Mouse (Mus musculus) liver, embryonic 16.5 days (tissue): Measurements from ENCODE around the gene Sh2b2. TPM values are rescaled to one million over a fixed set of nuclear protein-coding genes. Genes with fewer than 3 reads are reported as not detected.
A peak's percentile ranks its signal among the peaks of the same experiment; 100 is the strongest.

Source experiments
- ATAC-seq: fragments of 200-750 bp; cut with Nextera tagmentation; 2 replicates; pipeline ENCODE4 v1.8.0; 2017; ENCODE audit warnings: low read depth, mild to moderate bottlenecking, moderate number of reproducible peaks, moderate library complexity
- H3K27ac ChIP-seq: fragments of 300-500 bp; sonication (generic); 2 replicates; pipeline ENCODE4 v1.5.1; 2014; ENCODE audit warnings: mild to moderate bottlenecking, low read length
- H3K27me3 ChIP-seq: fragments of 300-500 bp; sonication (generic); 2 replicates; pipeline ENCODE4 v1.6.1; 2014; ENCODE audit warnings: low read depth, low read length, mixed read lengths; ENCODE audit not compliant: control insufficient read depth, insufficient read depth
- H3K36me3 ChIP-seq: fragments of 300-500 bp; sonication (generic); 2 replicates; pipeline ENCODE4 v1.6.1; 2014; ENCODE audit warnings: mild to moderate bottlenecking; ENCODE audit not compliant: control insufficient read depth, insufficient read depth
- H3K4me1 ChIP-seq: fragments of 300-500 bp; sonication (generic); 2 replicates; pipeline ENCODE4 v1.6.1; 2014; ENCODE audit warnings: low read depth, low read length, mixed read lengths; ENCODE audit not compliant: control insufficient read depth
- H3K4me2 ChIP-seq: fragments of 300-500 bp; sonication (generic); 2 replicates; pipeline ENCODE4 v1.6.1; 2014; ENCODE audit warnings: low read depth, low read length, mixed read lengths
- H3K4me3 ChIP-seq: fragments of 300-500 bp; sonication (generic); 2 replicates; pipeline ENCODE4 v1.5.1; 2014; ENCODE audit warnings: low read depth, mild to moderate bottlenecking, low read length
- H3K9ac ChIP-seq: fragments of 300-500 bp; sonication (generic); 2 replicates; pipeline ENCODE4 v1.6.1; 2014; ENCODE audit warnings: low read depth, low read length
- H3K9me3 ChIP-seq: fragments of 300-500 bp; sonication (generic); replicated peaks from 2 replicates; pipeline ENCODE4 v1.6.1; 2016; ENCODE audit warnings: low read length; ENCODE audit not compliant: control insufficient read depth
- WGBS: fragments of 180-500 bp; shearing (Covaris S2); extraction: QIAGEN DNeasy Blood & Tissue Kit; methylation state at CpG from one replicate; pipeline ENCODE4 v1.1.7; 2014; ENCODE audit not compliant: insufficient replicate concordance; 5-methylcytosine and 5-hydroxymethylcytosine counted together
- polyA plus RNA-seq: library from polyadenylated mRNA; unstranded; fragments of >200 nt; fragmentation: Nextera tagmentation; extraction: Ambion mirVana; gene quantifications from 2 replicates; pipeline ENCODE4 v1.2.1, GENCODE M21; 2015

The Sh2b2 gene
- polyA plus RNA-seq, 1 experiment from 2014 or later = 1.9 TPM

DNA sequence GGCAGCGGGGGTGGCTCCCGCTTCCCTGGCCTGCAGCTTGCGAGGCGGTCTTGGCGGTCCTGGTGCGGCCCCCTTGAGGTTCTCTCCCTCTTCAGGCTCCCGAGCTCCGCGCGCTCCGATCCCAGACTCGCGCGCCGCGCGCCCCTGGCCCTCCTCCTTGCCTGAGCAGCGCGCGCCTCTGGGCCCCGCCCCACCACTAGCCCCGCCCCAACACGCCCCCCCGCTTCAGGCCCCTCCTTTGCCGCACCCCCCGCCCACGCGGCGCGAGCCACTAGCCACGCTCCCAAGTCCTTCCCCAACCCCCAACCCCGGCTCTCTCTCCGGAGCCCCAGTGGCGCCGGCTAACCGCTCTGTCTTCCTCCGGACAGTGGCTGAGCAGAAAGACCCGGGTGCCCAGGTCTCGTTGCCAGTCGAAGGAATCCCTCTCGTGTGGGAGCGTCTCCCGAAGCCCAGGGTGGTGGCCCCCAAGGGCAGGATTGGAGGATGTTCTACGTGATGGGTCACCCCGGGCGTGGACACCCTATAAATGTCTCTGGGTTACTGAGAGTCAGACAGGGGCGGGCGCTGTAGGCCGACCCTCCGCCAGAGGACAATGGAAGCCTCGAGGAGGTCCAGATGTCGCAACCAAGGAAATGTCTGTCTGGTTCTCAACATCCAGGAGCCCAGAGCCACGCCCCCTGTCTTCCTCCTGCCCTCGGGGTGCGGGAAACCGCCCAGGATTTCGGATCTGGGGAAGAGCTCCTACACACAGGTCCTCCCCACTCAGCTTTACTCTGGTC, 1.4 kb downstream of the Sh2b2 start:
- peak overlapping the region; percentile 37; the same call in 1 of the 2 replicates for H3K9ac ChIP-seq

GRCm38 (mm10) chr5:136243851-136244761, 2.2 kb downstream of the Sh2b2 start:
- H3K4me2 ChIP-seq = peak overlapping the region; percentile 77
- ATAC-seq = peak; percentile 37
- H3K4me3 ChIP-seq = peak overlapping the region; percentile 69
- no peaks in the 10 kb centered on the region for H3K9me3 ChIP-seq
- H3K9ac ChIP-seq = peak overlapping the region; percentile 37
- no peak overlapping the region for H3K27ac ChIP-seq
- peaks cover 12% of the 10 kb centered on the region for H3K27me3 ChIP-seq
- under 1% methylated on average over 66 of the region's 67 CpGs for WGBS
- H3K4me1 ChIP-seq = peaks cover 6% of the 10 kb centered on the region
- H3K36me3 ChIP-seq = no peaks in the 10 kb centered on the region

More for the DNA sequence above, 1.4 kb downstream of the Sh2b2 start:
- ATAC-seq = peak; percentile 74
- H3K9me3 ChIP-seq = no peaks in the 10 kb centered on the region
- WGBS = under 1% methylated on average over 37 of the region's 57 CpGs
- peak overlapping the region; percentile 69 for H3K4me3 ChIP-seq
- H3K4me1 ChIP-seq = peaks cover 6% of the 10 kb centered on the region
- H3K4me2 ChIP-seq = peak overlapping the region; percentile 77
- H3K27ac ChIP-seq = peak overlapping the region; percentile 66
- peaks cover 12% of the 10 kb centered on the region for H3K27me3 ChIP-seq
- H3K36me3 ChIP-seq = no peaks in the 10 kb centered on the region

DNA sequence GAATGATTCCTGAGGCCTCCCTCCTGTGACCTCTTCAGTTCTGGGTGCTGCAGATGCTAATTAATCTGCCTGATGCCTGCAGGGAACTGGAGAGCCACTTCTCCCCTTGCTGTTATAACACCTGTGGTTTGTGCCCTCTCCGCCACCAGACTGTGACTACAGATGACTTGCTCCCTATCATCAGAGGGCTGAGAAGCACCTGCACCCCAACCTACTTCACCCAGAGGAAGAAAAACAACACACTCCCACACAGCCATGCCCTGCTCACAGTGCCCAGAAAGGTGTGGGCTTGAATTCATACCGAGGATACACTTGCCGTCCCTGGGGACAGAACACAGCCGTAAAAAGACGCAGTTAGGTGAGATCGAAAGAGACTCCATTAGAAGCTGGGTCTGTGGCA, 5.2 kb downstream of the Sh2b2 start:
- Histone ChIP-seq H3K27me3 (peaks cover 12% of the 10 kb centered on the region), H3K9ac (no peak overlapping the region), H3K4me3 (no peak overlapping the region), H3K36me3 (no peaks in the 10 kb centered on the region), H3K4me1 (peaks cover 9% of the 10 kb centered on the region), H3K9me3 (no peaks in the 10 kb centered on the region), H3K27ac (no peak overlapping the region), H3K4me2 (no peak overlapping the region)
- 69% methylated on average over 6 of the region's 6 CpGs for WGBS
- no peak for ATAC-seq

GRCm38 (mm10) chr5:136240381-136240780, 6.0 kb downstream of the Sh2b2 start:
- Histone ChIP-seq H3K36me3 (no peaks in the 10 kb centered on the region), H3K27ac (no peak overlapping the region), H3K9me3 (no peaks in the 10 kb centered on the region), H3K9ac (no peak overlapping the region), H3K4me3 (no peak overlapping the region), H3K27me3 (peaks cover 11% of the 10 kb centered on the region), H3K4me2 (no peak overlapping the region), H3K4me1 (peaks cover 4% of the 10 kb centered on the region)
- no peak for ATAC-seq
- WGBS = 65% methylated on average over 1 of the region's 1 CpGs

DNA sequence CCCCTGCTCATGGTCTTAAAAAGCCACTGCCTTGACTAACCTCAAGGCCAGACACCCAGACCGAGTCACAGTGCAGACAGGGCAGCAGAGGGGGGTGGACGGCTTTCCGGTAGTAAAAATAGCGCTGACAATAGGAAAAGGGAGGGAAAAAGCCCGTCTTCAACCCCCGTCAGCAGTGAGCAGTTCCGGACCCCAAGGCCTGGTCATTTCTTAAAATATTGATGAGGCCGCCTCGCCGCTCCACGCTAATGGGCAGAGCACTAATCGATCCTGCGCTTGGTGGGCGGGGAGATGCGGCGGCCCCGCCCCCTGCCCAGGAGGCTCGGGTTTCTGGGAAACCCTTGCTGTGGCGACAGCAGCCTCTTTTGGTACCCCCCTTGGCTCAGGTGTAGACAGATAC, 8.7 kb downstream of the Sh2b2 start:
- peak overlapping the region; percentile 27; the same call in 1 of the 2 replicates for H3K4me3 ChIP-seq
- ATAC-seq = no peak
- no peak overlapping the region for H3K27ac ChIP-seq
- no peaks in the 10 kb centered on the region for H3K9me3 ChIP-seq
- no peaks in the 10 kb centered on the region for H3K36me3 ChIP-seq
- peak overlapping the region; percentile 52 for H3K4me2 ChIP-seq
- peaks cover 4% of the 10 kb centered on the region for H3K4me1 ChIP-seq
- WGBS = 3% methylated on average over 19 of the region's 19 CpGs
- no peaks in the 10 kb centered on the region for H3K27me3 ChIP-seq
- no peak overlapping the region for H3K9ac ChIP-seq

DNA sequence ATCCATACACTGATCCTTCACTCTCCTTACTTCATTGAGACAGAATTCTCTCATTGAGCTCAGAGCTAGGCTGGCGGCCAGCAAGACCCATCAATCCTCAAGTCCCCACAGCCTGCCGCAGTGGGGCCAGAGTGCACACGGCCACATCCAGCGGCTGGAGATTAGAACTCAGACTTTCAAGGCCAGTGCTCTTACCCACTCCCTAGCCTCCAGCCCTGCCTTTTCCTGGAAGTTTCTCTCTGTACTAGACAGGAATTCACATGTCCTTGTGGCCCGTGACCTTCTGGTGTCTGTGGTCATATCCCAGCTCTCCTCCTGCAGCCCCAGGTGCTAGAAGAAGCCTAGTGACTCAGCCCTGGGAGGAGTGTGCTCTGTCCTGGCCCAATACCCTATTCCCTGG, 9.7 kb downstream of the Sh2b2 start:
- Histone ChIP-seq H3K4me2 (no peak overlapping the region), H3K27me3 (peaks cover 1% of the 10 kb centered on the region; the same call in 1 of the 2 replicates), H3K36me3 (no peaks in the 10 kb centered on the region), H3K9ac (no peak overlapping the region), H3K4me3 (no peak overlapping the region), H3K9me3 (no peaks in the 10 kb centered on the region), H3K4me1 (peaks cover 4% of the 10 kb centered on the region), H3K27ac (no peak overlapping the region)
- no peak for ATAC-seq
- WGBS = 66% methylated on average over 5 of the region's 5 CpGs

DNA sequence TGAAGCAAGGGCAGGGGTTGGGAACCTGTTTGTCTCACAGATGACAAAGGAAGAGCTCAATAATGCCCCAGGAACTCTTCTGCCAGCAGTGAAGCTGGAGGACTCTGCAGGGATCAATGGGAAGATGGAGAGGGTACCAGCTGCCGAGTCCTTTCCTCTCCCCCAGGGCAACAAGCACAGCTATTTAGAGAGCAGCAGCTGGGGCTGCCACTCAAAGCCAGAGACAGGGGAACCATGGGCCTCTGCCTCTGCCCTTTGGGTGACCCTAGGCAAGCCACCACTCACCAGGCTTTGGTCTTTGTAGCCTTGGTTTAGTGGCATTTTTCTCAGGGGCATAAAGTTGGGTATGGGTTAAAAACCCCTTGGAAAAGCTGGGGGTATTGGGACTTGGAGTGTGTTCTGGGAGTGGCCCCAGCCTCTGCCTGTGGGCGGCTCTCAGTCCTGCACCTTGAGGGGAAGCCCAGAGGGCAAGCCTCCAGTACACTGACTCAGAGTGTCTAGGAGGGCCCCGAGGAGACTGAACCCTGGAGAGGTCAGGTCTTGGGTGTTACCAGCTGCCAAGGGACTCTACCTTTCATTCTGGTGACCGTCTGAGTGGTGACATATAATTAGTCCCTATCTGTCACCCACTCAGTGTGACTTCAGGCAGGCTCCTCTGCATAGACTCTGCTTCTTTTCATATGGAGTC, 15.9 kb downstream of the Sh2b2 start:
- 63% methylated on average over 4 of the region's 4 CpGs for WGBS
- Histone ChIP-seq H3K4me2 (no peak overlapping the region), H3K4me1 (no peaks in the 10 kb centered on the region), H3K4me3 (no peak overlapping the region), H3K27me3 (peaks cover 3% of the 10 kb centered on the region; the same call in 1 of the 2 replicates), H3K36me3 (no peaks in the 10 kb centered on the region), H3K27ac (no peak overlapping the region), H3K9ac (no peak overlapping the region), H3K9me3 (no peaks in the 10 kb centered on the region)
- no peak for ATAC-seq

- ATAC-seq = no peak
- no peaks in the 10 kb centered on the region for H3K9me3 ChIP-seq
- no peak overlapping the region for H3K9ac ChIP-seq
- H3K4me2 ChIP-seq = no peak overlapping the region
- H3K4me3 ChIP-seq = no peak overlapping the region
- no peaks in the 10 kb centered on the region for H3K4me1 ChIP-seq
- 28% methylated on average over 7 of the region's 7 CpGs for WGBS
- H3K27ac ChIP-seq = no peak overlapping the region
- no peaks in the 10 kb centered on the region for H3K36me3 ChIP-seq
- no peaks in the 10 kb centered on the region for H3K27me3 ChIP-seq
Measured at GRCm38 (mm10) chr5:136226246-136226876, 20.0 kb downstream of the Sh2b2 start.
